Mouse (Mus musculus) lung, postnatal 0 days (tissue): ENCODE data around the gene Mog. TPM values are rescaled to one million over a fixed set of nuclear protein-coding genes. Genes with fewer than 3 reads are reported as not detected.

ENCODE experiments used
- ATAC-seq: fragments of 200-750 bp; cut with Nextera tagmentation; 2 replicates; pipeline ENCODE4 v1.8.0; 2017; ENCODE audit warnings: moderate library complexity
- DNase-seq: peaks from one replicate; pipeline ENCODE4 v3.0.0-alpha.2; 2016; ENCODE audit warnings: low spot score
- H3K27ac ChIP-seq: fragments of 300-500 bp; sonication (generic); 2 replicates; pipeline ENCODE4 v1.5.1; 2014; ENCODE audit warnings: antibody characterized with exemption, mild to moderate bottlenecking, low read length, mixed read lengths
- H3K27me3 ChIP-seq: fragments of 300-500 bp; sonication (generic); replicated peaks from 2 replicates; pipeline ENCODE4 v1.6.1; 2014; ENCODE audit warnings: low read length, mixed read lengths; ENCODE audit not compliant: insufficient read depth
- H3K36me3 ChIP-seq: fragments of 300-500 bp; sonication (generic); 2 replicates; pipeline ENCODE4 v1.6.1; 2014; ENCODE audit warnings: low read length, mixed read lengths; ENCODE audit not compliant: insufficient read depth
- H3K4me1 ChIP-seq: fragments of 300-500 bp; sonication (generic); 2 replicates; pipeline ENCODE4 v1.6.1; 2014; ENCODE audit warnings: antibody characterized with exemption, low read depth, low read length, mixed read lengths; ENCODE audit not compliant: insufficient read depth
- H3K4me2 ChIP-seq: fragments of 300-500 bp; sonication (generic); replicated peaks from 2 replicates; pipeline ENCODE4 v1.6.1; 2014; ENCODE audit warnings: low read depth, mild to moderate bottlenecking, low read length, moderate library complexity, mixed read lengths
- H3K4me3 ChIP-seq: fragments of 300-500 bp; sonication (generic); 2 replicates; pipeline ENCODE4 v1.5.1; 2014; ENCODE audit warnings: low read depth, low read length
- H3K9ac ChIP-seq: fragments of 300-500 bp; sonication (generic); replicated peaks from 2 replicates; pipeline ENCODE4 v1.6.1; 2014; ENCODE audit warnings: low read depth, mild to moderate bottlenecking
- H3K9me3 ChIP-seq: fragments of 300-500 bp; sonication (generic); 2 replicates; pipeline ENCODE4 v1.6.1; 2016; ENCODE audit warnings: low read length, mixed read lengths
- CTCF ChIP-seq: IDR thresholded peaks from 2 replicates; pipeline ENCODE4 v1.5.1; 2016; ENCODE audit warnings: antibody characterized with exemption, mild to moderate bottlenecking
- EP300 ChIP-seq: IDR thresholded peaks from 2 replicates; pipeline ENCODE4 v1.6.1; 2016; ENCODE audit warnings: antibody characterized with exemption, mild to moderate bottlenecking, control low read depth
- WGBS: fragments of 180-500 bp; shearing (Covaris S2); extraction: QIAGEN DNeasy Blood & Tissue Kit; methylation state at CpG from one replicate; pipeline ENCODE4 v1.1.7; 2014; 5-methylcytosine and 5-hydroxymethylcytosine counted together
- polyA plus RNA-seq: library from polyadenylated mRNA; unstranded; fragments of >200 nt; fragmentation: Nextera tagmentation; extraction: Ambion mirVana; gene quantifications from 2 replicates; pipeline ENCODE4 v1.2.1, GENCODE M21; 2015

The Mog gene
- polyA plus RNA-seq, 1 experiment from 2014 or later, result 0.07 TPM

DNA sequence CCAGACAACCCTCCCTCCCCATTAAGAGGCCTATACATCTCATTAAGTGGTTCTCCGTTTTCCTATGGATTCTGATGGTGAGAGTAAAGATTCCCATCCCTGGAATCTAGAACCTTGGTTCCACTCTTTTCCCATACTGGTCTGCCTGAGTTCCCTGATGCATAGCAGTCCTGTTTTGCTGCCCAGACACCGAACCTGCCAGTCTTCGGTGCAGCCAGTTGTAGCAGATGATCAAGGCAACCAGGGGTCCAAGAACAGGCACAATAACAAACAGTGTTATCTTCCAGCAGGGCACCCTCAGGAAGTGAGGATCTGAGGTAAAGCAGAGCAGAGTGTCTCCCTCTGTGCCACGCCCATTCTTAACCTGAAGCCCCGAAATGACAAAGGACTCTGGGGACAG is 11.1 kb downstream of the Mog start:
- Histone ChIP-seq H3K27ac (no peak overlapping the region), H3K36me3 (peaks cover 10% of the 10 kb centered on the region; the same call in 1 of the 2 replicates), H3K4me2 (no peak overlapping the region), H3K27me3 (no peaks in the 10 kb centered on the region), H3K9me3 (no peaks in the 10 kb centered on the region), H3K9ac (no peak overlapping the region), H3K4me3 (no peak overlapping the region), H3K4me1 (0 out of 2 replicates have a peak, but pooled peaks cover 3% of the 10 kb centered on the region)
- DNase-seq (no peak), ATAC-seq (no peak)
- WGBS, result 63% methylated on average over 5 of the region's 5 CpGs
- TF ChIP-seq EP300 (no peak), CTCF (no peak)

GRCm38 (mm10) chr17:37011719-37012118 is 11.5 kb downstream of the Mog start:
- no peak for TF ChIP-seq EP300
- no peak for TF ChIP-seq CTCF
- H3K4me2 ChIP-seq, result no peak overlapping the region
- ATAC-seq (no peak), DNase-seq (no peak)
- 0 out of 2 replicates have a peak, but pooled peaks cover 3% of the 10 kb centered on the region for H3K4me1 ChIP-seq
- peaks cover 10% of the 10 kb centered on the region; the same call in 1 of the 2 replicates for H3K36me3 ChIP-seq
- WGBS, result 56% methylated on average over 3 of the region's 3 CpGs
- H3K4me3 ChIP-seq, result no peak overlapping the region
- no peak overlapping the region for H3K27ac ChIP-seq
- H3K27me3 ChIP-seq, result no peaks in the 10 kb centered on the region
- H3K9ac ChIP-seq, result no peak overlapping the region
- no peaks in the 10 kb centered on the region for H3K9me3 ChIP-seq

GRCm38 (mm10) chr17:37009460-37010042 is 13.6 kb downstream of the Mog start:
- no peaks in the 10 kb centered on the region for H3K9me3 ChIP-seq
- H3K4me1 ChIP-seq, result 0 out of 2 replicates have a peak, but pooled peaks cover 3% of the 10 kb centered on the region
- TF ChIP-seq CTCF, result no peak
- no peak for TF ChIP-seq EP300
- H3K27ac ChIP-seq, result no peak overlapping the region
- no peaks in the 10 kb centered on the region for H3K27me3 ChIP-seq
- no peak overlapping the region for H3K9ac ChIP-seq
- no peak overlapping the region for H3K4me3 ChIP-seq
- no peak for ATAC-seq
- peaks cover 10% of the 10 kb centered on the region; the same call in 1 of the 2 replicates for H3K36me3 ChIP-seq
- no peak overlapping the region for H3K4me2 ChIP-seq
- 87% methylated on average over 17 of the region's 17 CpGs for WGBS
- no peak for DNase-seq

GRCm38 (mm10) chr17:37008161-37008560 is 15.0 kb downstream of the Mog start:
- H3K4me3 ChIP-seq, result no peak overlapping the region
- H3K4me2 ChIP-seq, result no peak overlapping the region
- TF ChIP-seq EP300, result no peak
- TF ChIP-seq CTCF, result no peak
- H3K9me3 ChIP-seq, result no peaks in the 10 kb centered on the region
- H3K36me3 ChIP-seq, result peaks cover 10% of the 10 kb centered on the region; the same call in 1 of the 2 replicates
- DNase-seq, result no peak
- H3K27me3 ChIP-seq, result no peaks in the 10 kb centered on the region
- no peak for ATAC-seq
- no peak overlapping the region for H3K9ac ChIP-seq
- H3K27ac ChIP-seq, result no peak overlapping the region
- 90% methylated on average over 6 of the region's 6 CpGs for WGBS
- peaks cover 6% of the 10 kb centered on the region for H3K4me1 ChIP-seq

DNA sequence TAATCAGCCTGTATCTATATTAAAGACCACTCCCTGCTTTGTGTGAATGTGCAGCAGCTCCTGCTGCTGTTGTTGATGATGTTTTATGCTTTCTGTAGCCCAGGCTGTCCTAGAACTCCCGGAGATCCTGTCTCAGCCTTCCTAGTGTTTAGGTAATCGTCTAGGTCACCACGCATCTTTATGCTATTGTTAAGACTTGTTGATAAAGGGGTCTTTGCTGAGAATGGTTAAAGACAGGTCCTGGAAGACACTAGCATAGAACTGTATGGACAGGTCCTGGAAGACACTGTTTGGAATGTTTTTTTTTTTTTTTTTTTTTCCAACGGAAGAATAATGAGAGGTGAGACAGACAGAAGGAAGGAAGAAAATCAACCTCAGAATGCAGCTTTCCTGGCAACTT is 19.8 kb downstream of the Mog start:
- H3K4me1 ChIP-seq, result peaks cover 6% of the 10 kb centered on the region
- H3K4me3 ChIP-seq, result peak overlapping the region; percentile 65
- WGBS, result 19% methylated on average over 4 of the region's 4 CpGs
- peak overlapping the region; percentile 82 for H3K9ac ChIP-seq
- 0 out of 2 replicates have a peak overlapping the region, but pooled peaks have one; percentile 90 for H3K27ac ChIP-seq
- DNase-seq (no peak), ATAC-seq (no peak)
- peak overlapping the region; percentile 93 for H3K4me2 ChIP-seq
- no peak for TF ChIP-seq CTCF
- TF ChIP-seq EP300, result no peak
- peaks cover 6% of the 10 kb centered on the region; the same call in 1 of the 2 replicates for H3K36me3 ChIP-seq
- no peaks in the 10 kb centered on the region for H3K27me3 ChIP-seq
- H3K9me3 ChIP-seq, result no peaks in the 10 kb centered on the region

DNA sequence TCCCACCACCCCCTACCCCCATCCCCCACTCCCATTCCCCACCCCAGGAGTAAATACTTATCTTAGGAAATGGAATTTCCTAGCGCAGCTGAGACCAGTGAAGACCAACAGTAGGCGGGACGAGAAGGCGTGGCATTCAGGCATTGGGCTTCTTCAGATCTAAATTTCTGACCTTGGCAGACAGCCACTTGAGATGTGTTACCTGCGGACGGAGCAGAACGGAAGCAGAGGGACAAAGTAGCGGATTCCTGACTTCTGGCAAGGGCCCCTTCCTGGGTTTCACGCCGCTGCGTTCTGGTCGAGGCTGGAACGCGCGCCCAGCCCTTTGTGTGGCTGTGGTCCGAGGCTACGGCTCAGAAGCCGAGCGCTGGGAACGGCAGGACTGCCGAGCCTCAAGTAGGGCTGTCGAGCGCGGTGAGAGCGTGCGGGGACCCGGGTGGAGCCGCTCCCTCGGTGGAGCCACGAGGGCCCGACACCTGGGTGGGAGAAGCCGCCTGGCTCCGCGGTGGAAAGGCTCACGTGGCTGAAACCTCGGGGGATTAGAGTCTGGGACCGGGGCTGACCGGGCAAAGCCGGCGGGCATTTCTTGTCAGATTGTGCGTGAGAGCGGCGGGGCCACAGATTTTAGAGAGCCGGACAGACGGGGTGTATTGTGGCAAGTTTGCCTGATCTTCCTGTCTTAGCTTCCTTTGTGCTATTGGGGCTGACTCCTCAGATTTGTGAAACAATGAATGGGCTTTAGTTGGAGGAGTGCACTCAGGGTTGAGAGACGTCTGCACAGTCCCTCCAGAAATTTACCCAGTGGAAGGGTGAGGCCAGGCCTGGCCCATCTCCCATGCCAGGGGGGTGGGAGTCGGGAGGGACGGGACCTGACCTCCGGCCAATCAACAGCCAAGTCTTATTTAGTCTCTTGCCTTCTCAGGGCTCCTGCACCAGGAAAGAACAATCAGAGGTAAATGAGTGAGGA is 20.6 kb downstream of the Mog start:
- no peak for TF ChIP-seq CTCF
- 0 out of 2 replicates have a peak, but pooled peaks have one; percentile 21 for TF ChIP-seq EP300
- Histone ChIP-seq H3K4me3 (peak overlapping the region; percentile 65), H3K9me3 (no peaks in the 10 kb centered on the region), H3K4me2 (peak overlapping the region; percentile 93), H3K36me3 (0 out of 2 replicates have a peak, but pooled peaks cover 2% of the 10 kb centered on the region), H3K27me3 (no peaks in the 10 kb centered on the region), H3K9ac (peak overlapping the region; percentile 82), H3K27ac (peak overlapping the region; percentile 90), H3K4me1 (peaks cover 6% of the 10 kb centered on the region)
- DNase-seq, result peak; percentile 93
- peak; percentile 94 for ATAC-seq
- under 1% methylated on average over 49 of the region's 49 CpGs for WGBS
